Mouse (Mus musculus): ENCODE data around the gene Diras2. TPM values are rescaled to one million over a fixed set of nuclear protein-coding genes. Genes with fewer than 3 reads are reported as not detected.

The Diras2 gene
- total RNA-seq, 1 experiment = 0.76 TPM

GRCm38 (mm10) chr13:52576841-52577240, 45.8 kb upstream of the Diras2 start:
- Histone ChIP-seq H3K9ac (ENCODE audit: insufficient read depth, low read depth, low read length, poor library complexity, severe bottlenecking) (no peak overlapping the region), H3K9me3 (ENCODE audit: control insufficient read depth, insufficient read depth, low read depth, low read length) (no peaks in the 10 kb centered on the region), H3K4me3 (ENCODE audit: insufficient read depth in 1 of 2, low read depth in 1 of 2, low read length in 2 of 2, poor library complexity in 1 of 2, severe bottlenecking in 1 of 2) (no peak overlapping the region), H3K27ac (ENCODE audit: insufficient read depth, low read depth, low read length, poor library complexity, severe bottlenecking) (no peak overlapping the region), H3K4me1 (ENCODE audit: control insufficient read depth in 2 of 2, insufficient read depth in 2 of 2, low read length in 2 of 2, poor library complexity in 1 of 2) (peaks cover 4 to 7% of the 10 kb centered on the region in 2 experiments; a peak in 3 of 4 replicates), H3K36me3 (ENCODE audit: control insufficient read depth, insufficient read depth, low read length, poor library complexity, severe bottlenecking) (no peaks in the 10 kb centered on the region)
- in situ Hi-C loops (cut with MboI; ENCODE audit: low sequenced_read_pairs in 2 of 2, unreplicated experiment in 2 of 2) = no loop called here
- no peak for TF ChIP-seq ZNF384 (IDR thresholded peaks at IDR 0.05; ENCODE audit: low read depth, low read length)
- no peak for TF ChIP-seq ZC3H11A (IDR thresholded peaks at IDR 0.05; ENCODE audit: borderline replicate concordance, low read depth, low read length)
- no peak for TF ChIP-seq MAFK (IDR thresholded peaks at IDR 0.05; ENCODE audit: insufficient read depth, low read depth, low read length)
- no peak for TF ChIP-seq HCFC1 (IDR thresholded peaks at IDR 0.05; ENCODE audit: borderline replicate concordance, insufficient read depth, low read length)
- no peak for TF ChIP-seq CHD2 (IDR thresholded peaks at IDR 0.05; ENCODE audit: low read depth, low read length)
- no peak for DNase-seq (ENCODE audit: low read depth, low spot score)

GRCm38 (mm10) chr13:52576021-52576614, 45.0 kb upstream of the Diras2 start:
- Histone ChIP-seq H3K4me1 (ENCODE audit: control insufficient read depth in 2 of 2, insufficient read depth in 2 of 2, low read length in 2 of 2, poor library complexity in 1 of 2) (peaks cover 4 to 7% of the 10 kb centered on the region in 2 experiments; a peak in 3 of 4 replicates), H3K27ac (ENCODE audit: insufficient read depth, low read depth, low read length, poor library complexity, severe bottlenecking) (no peak overlapping the region), H3K36me3 (ENCODE audit: control insufficient read depth, insufficient read depth, low read length, poor library complexity, severe bottlenecking) (no peaks in the 10 kb centered on the region), H3K9ac (ENCODE audit: insufficient read depth, low read depth, low read length, poor library complexity, severe bottlenecking) (no peak overlapping the region), H3K9me3 (ENCODE audit: control insufficient read depth, insufficient read depth, low read depth, low read length) (no peaks in the 10 kb centered on the region), H3K4me3 (ENCODE audit: insufficient read depth in 1 of 2, low read depth in 1 of 2, low read length in 2 of 2, poor library complexity in 1 of 2, severe bottlenecking in 1 of 2) (no peak overlapping the region)
- in situ Hi-C loops (cut with MboI; ENCODE audit: low sequenced_read_pairs in 2 of 2, unreplicated experiment in 2 of 2) = no loop called here
- DNase-seq (ENCODE audit: low read depth, low spot score) = no peak
- TF ChIP-seq CHD2 (IDR thresholded peaks at IDR 0.05; ENCODE audit: low read depth, low read length) = no peak
- TF ChIP-seq MAFK (IDR thresholded peaks at IDR 0.05; ENCODE audit: insufficient read depth, low read depth, low read length) = no peak
- no peak for TF ChIP-seq ZC3H11A (IDR thresholded peaks at IDR 0.05; ENCODE audit: borderline replicate concordance, low read depth, low read length)
- TF ChIP-seq HCFC1 (IDR thresholded peaks at IDR 0.05; ENCODE audit: borderline replicate concordance, insufficient read depth, low read length) = no peak
- no peak for TF ChIP-seq ZNF384 (IDR thresholded peaks at IDR 0.05; ENCODE audit: low read depth, low read length)

GRCm38 (mm10) chr13:52575483-52575882, 44.4 kb upstream of the Diras2 start:
- Histone ChIP-seq H3K4me3 (ENCODE audit: insufficient read depth in 1 of 2, low read depth in 1 of 2, low read length in 2 of 2, poor library complexity in 1 of 2, severe bottlenecking in 1 of 2) (no peak overlapping the region), H3K9ac (ENCODE audit: insufficient read depth, low read depth, low read length, poor library complexity, severe bottlenecking) (no peak overlapping the region), H3K36me3 (ENCODE audit: control insufficient read depth, insufficient read depth, low read length, poor library complexity, severe bottlenecking) (no peaks in the 10 kb centered on the region), H3K27ac (ENCODE audit: insufficient read depth, low read depth, low read length, poor library complexity, severe bottlenecking) (no peak overlapping the region), H3K4me1 (ENCODE audit: control insufficient read depth in 2 of 2, insufficient read depth in 2 of 2, low read length in 2 of 2, poor library complexity in 1 of 2) (peaks cover 4 to 7% of the 10 kb centered on the region in 2 experiments; a peak in 3 of 4 replicates), H3K9me3 (ENCODE audit: control insufficient read depth, insufficient read depth, low read depth, low read length) (no peaks in the 10 kb centered on the region)
- in situ Hi-C loops (cut with MboI; ENCODE audit: low sequenced_read_pairs in 2 of 2, unreplicated experiment in 2 of 2) = no loop called here
- no peak for DNase-seq (ENCODE audit: low read depth, low spot score)
- TF ChIP-seq ZNF384 (IDR thresholded peaks at IDR 0.05; ENCODE audit: low read depth, low read length) (no peak), MAFK (IDR thresholded peaks at IDR 0.05; ENCODE audit: insufficient read depth, low read depth, low read length) (no peak), ZC3H11A (IDR thresholded peaks at IDR 0.05; ENCODE audit: borderline replicate concordance, low read depth, low read length) (no peak), CHD2 (IDR thresholded peaks at IDR 0.05; ENCODE audit: low read depth, low read length) (no peak), HCFC1 (IDR thresholded peaks at IDR 0.05; ENCODE audit: borderline replicate concordance, insufficient read depth, low read length) (no peak)

GRCm38 (mm10) chr13:52574311-52574710, 43.2 kb upstream of the Diras2 start:
- no peak for TF ChIP-seq CHD2 (IDR thresholded peaks at IDR 0.05; ENCODE audit: low read depth, low read length)
- TF ChIP-seq ZNF384 (IDR thresholded peaks at IDR 0.05; ENCODE audit: low read depth, low read length) = no peak
- TF ChIP-seq HCFC1 (IDR thresholded peaks at IDR 0.05; ENCODE audit: borderline replicate concordance, insufficient read depth, low read length) = no peak
- no peak for TF ChIP-seq ZC3H11A (IDR thresholded peaks at IDR 0.05; ENCODE audit: borderline replicate concordance, low read depth, low read length)
- TF ChIP-seq MAFK (IDR thresholded peaks at IDR 0.05; ENCODE audit: insufficient read depth, low read depth, low read length) = no peak
- Histone ChIP-seq H3K9ac (ENCODE audit: insufficient read depth, low read depth, low read length, poor library complexity, severe bottlenecking) (no peak overlapping the region), H3K27ac (ENCODE audit: insufficient read depth, low read depth, low read length, poor library complexity, severe bottlenecking) (no peak overlapping the region), H3K4me1 (ENCODE audit: control insufficient read depth in 2 of 2, insufficient read depth in 2 of 2, low read length in 2 of 2, poor library complexity in 1 of 2) (peaks cover 4 to 7% of the 10 kb centered on the region in 2 experiments; a peak in 3 of 4 replicates), H3K9me3 (ENCODE audit: control insufficient read depth, insufficient read depth, low read depth, low read length) (no peaks in the 10 kb centered on the region), H3K4me3 (ENCODE audit: insufficient read depth in 1 of 2, low read depth in 1 of 2, low read length in 2 of 2, poor library complexity in 1 of 2, severe bottlenecking in 1 of 2) (no peak overlapping the region), H3K36me3 (ENCODE audit: control insufficient read depth, insufficient read depth, low read length, poor library complexity, severe bottlenecking) (no peaks in the 10 kb centered on the region)
- in situ Hi-C loops (cut with MboI; ENCODE audit: low sequenced_read_pairs in 2 of 2, unreplicated experiment in 2 of 2) = no loop called here
- DNase-seq (ENCODE audit: low read depth, low spot score) = no peak

Measured in ES-E14 (cell line).